Mouse (Mus musculus): ENCODE results near the gene Pik3ip1.

GRCm38 (mm10) chr11:3311586-3312347 lies 18.4 kb upstream of the Pik3ip1 start:
- TF ChIP-seq CTCF (IDR thresholded peaks at IDR 0.05; ENCODE audit: control insufficient read depth, insufficient read depth, insufficient read length) = no peak
- no peak for TF ChIP-seq MYOG (IDR thresholded peaks at IDR 0.05; ENCODE audit: control insufficient read depth, extremely low read depth, insufficient read length)
- TF ChIP-seq MAX (IDR thresholded peaks at IDR 0.05) = no peak
- TF ChIP-seq CEBPB (IDR thresholded peaks at IDR 0.05; ENCODE audit: low read depth) = no peak

All from C2C12 (cell line).